Comparison of ENCODE assay signal across 22 mouse cellular contexts in the genomic region with DNA sequence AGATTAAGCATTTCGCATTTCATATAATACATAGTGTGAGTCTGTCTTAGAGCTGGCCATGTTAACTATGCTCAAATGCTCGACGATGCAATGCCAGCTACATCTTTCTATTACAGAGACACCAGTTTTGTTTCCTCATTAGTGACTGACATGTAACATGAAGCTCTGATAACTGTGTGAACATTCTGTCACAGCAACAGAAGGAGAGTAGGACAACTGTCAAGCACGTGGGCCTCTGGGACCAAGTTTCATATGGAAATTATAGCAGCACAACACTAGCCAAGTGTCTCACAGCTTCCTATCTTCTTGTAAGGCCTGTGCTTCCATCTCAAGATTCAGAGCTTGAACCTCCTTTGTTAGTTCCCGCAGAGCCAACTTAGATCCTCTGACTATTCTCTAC.
DNase-seq lines count a peak whose midpoint lies in the region; ATAC-seq lines count a peak whose summit lies in the region.
"Had no signal": no experiment of that assay in that cellular context is flagged by ENCODE, and none has a peak within 500 bp of the region (broad histone marks: within the 10 kb centered on the region; RNA-seq: fewer than 3 reads in every experiment).

No protein-coding gene starts in this region.

- no peaks in the 10 kb centered on the region for H3K36me3 ChIP-seq in forebrain, embryonic 15.5 days
- no peaks in the 10 kb centered on the region for H3K36me3 ChIP-seq in forebrain, embryonic 10.5 days (replicated peaks)
- H3K36me3 ChIP-seq: embryonic facial prominence, embryonic 13.5 days; G1E; hindbrain, embryonic 15.5 days; intestine, embryonic 15.5 days; lung, embryonic 15.5 days; midbrain, embryonic 10.5 days; neural tube, embryonic 12.5 days had no signal

- no peak overlapping the region for H3K4me2 ChIP-seq in forebrain, embryonic 15.5 days (replicated peaks)
- H3K4me2 ChIP-seq: embryonic facial prominence, embryonic 13.5 days; heart, embryonic 11.5 days; hindbrain, embryonic 15.5 days; intestine, embryonic 15.5 days; lung, embryonic 15.5 days; neural tube, embryonic 12.5 days had no signal

- no peaks in the 10 kb centered on the region for H3K27me3 ChIP-seq in forebrain, embryonic 15.5 days
- peaks cover 4% of the 10 kb centered on the region for H3K27me3 ChIP-seq in forebrain, embryonic 10.5 days (ENCODE audit: poor library complexity, severe bottlenecking)
- H3K27me3 ChIP-seq: embryonic facial prominence, embryonic 13.5 days; hindbrain, embryonic 15.5 days; intestine, embryonic 15.5 days; lung, embryonic 15.5 days; neural tube, embryonic 12.5 days had no signal

- no peak for DNase-seq in forebrain, embryonic 10.5 days (ENCODE audit: extremely low spot score, low spot score)
- peak; percentile 9 to 43 for DNase-seq in layer of hippocampus, adult 8-10 months (ENCODE audit: low spot score in 2 of 2)
- no peak for DNase-seq in layer of hippocampus, postnatal 25 days (ENCODE audit: extremely low spot score in 1 of 2, low spot score in 1 of 2)
- DNase-seq in right cerebral cortex, adult 18-20 months, result peak; percentile 42
- no peak for DNase-seq in right cerebral cortex, postnatal 25 days
- DNase-seq in urinary bladder, adult 18-20 months (ENCODE audit: low spot score in 2 of 2), result no peak
- DNase-seq: heart, postnatal 10 days; kidney, adult 9 months; kidney, postnatal 25 days; lung, postnatal 4 days; thymus, postnatal 14 days had no signal

- peak; percentile 77 for ATAC-seq in forebrain, embryonic 15.5 days (replicated peaks)
- ATAC-seq: activated CD4-positive, CD25-positive, alpha-beta regulatory T cell, adult 4 months; intestine, embryonic 15.5 days had no signal

- peak overlapping the region; percentile 76 for H3K27ac ChIP-seq in forebrain, embryonic 15.5 days (replicated peaks)
- H3K27ac ChIP-seq in forebrain, embryonic 10.5 days, result no peak overlapping the region
- H3K27ac ChIP-seq: embryonic facial prominence, embryonic 13.5 days; intestine, embryonic 15.5 days; liver, embryonic 14.5 days; lung, embryonic 15.5 days; midbrain, embryonic 10.5 days; neural tube, embryonic 12.5 days had no signal

- no peak overlapping the region for H3K9ac ChIP-seq in forebrain, embryonic 15.5 days (replicated peaks)
- H3K9ac ChIP-seq: embryonic facial prominence, embryonic 13.5 days; hindbrain, embryonic 15.5 days; intestine, embryonic 15.5 days; liver, embryonic 14.5 days; lung, embryonic 15.5 days; neural tube, embryonic 12.5 days had no signal

- H3K4me1 ChIP-seq in forebrain, embryonic 15.5 days, result peaks cover 37% of the 10 kb centered on the region
- peaks cover 18% of the 10 kb centered on the region for H3K4me1 ChIP-seq in forebrain, embryonic 10.5 days
- H3K4me1 ChIP-seq: intestine, embryonic 15.5 days; lung, embryonic 15.5 days had no signal

- H3K9me3 ChIP-seq in forebrain, embryonic 15.5 days, result no peaks in the 10 kb centered on the region
- H3K9me3 ChIP-seq in forebrain, embryonic 10.5 days, result no peaks in the 10 kb centered on the region
- H3K9me3 ChIP-seq: embryonic facial prominence, embryonic 13.5 days; G1E; hindbrain, embryonic 15.5 days; intestine, embryonic 15.5 days; lung, embryonic 15.5 days; midbrain, embryonic 10.5 days; neural tube, embryonic 12.5 days had no signal

- 55% methylated on average over 5 of the region's 5 CpGs for WGBS in forebrain, embryonic 15.5 days
- 89% methylated on average over 5 of the region's 5 CpGs for WGBS in forebrain, embryonic 10.5 days

- no peak overlapping the region for H3K4me3 ChIP-seq in forebrain, embryonic 15.5 days
- no peak overlapping the region for H3K4me3 ChIP-seq in forebrain, embryonic 10.5 days
- H3K4me3 ChIP-seq: embryonic facial prominence, embryonic 13.5 days; hindbrain, embryonic 15.5 days; intestine, embryonic 15.5 days; lung, embryonic 15.5 days; midbrain, embryonic 10.5 days; neural tube, embryonic 12.5 days had no signal

Comparison
In these comparisons a context has a peak if more than half of its experiments do, and no peak if none do; other contexts are left out.
1. DNase-seq: peak in layer of hippocampus, adult 8-10 months (2 of 2) and right cerebral cortex, adult 18-20 months (single experiment); none in forebrain, embryonic 10.5 days (single experiment), layer of hippocampus, postnatal 25 days (0 of 2), right cerebral cortex, postnatal 25 days (single experiment) and urinary bladder, adult 18-20 months (0 of 2).